Mouse (Mus musculus) kidney, postnatal 0 days (tissue): ENCODE measurements around the gene Capza2. TPM values are rescaled to one million over a fixed set of nuclear protein-coding genes. Genes with fewer than 3 reads are reported as not detected.

Experiments used
- ATAC-seq: fragments of 200-750 bp; cut with Nextera tagmentation; replicated peaks from 2 replicates; pipeline ENCODE4 v1.8.0; 2017; ENCODE audit warnings: low read depth, moderate number of reproducible peaks, moderate TSS enrichment, moderate library complexity; ENCODE audit not compliant: low FRiP score
- DNase-seq: peaks from one replicate; pipeline ENCODE4 v3.0.0-alpha.2; 2016; ENCODE audit warnings: low spot score
- H3K27ac ChIP-seq: fragments of 300-500 bp; sonication (generic); 2 replicates; pipeline ENCODE4 v1.5.1; 2014; ENCODE audit warnings: mild to moderate bottlenecking
- H3K27me3 ChIP-seq: fragments of 300-500 bp; sonication (generic); 2 replicates; pipeline ENCODE4 v1.6.1; 2014; ENCODE audit warnings: low read length, mixed read lengths; ENCODE audit not compliant: insufficient read depth
- H3K36me3 ChIP-seq: fragments of 300-500 bp; sonication (generic); 2 replicates; pipeline ENCODE4 v1.6.1; 2014; ENCODE audit warnings: low read length, mixed read lengths; ENCODE audit not compliant: insufficient read depth
- H3K4me1 ChIP-seq: fragments of 300-500 bp; sonication (generic); replicated peaks from 2 replicates; pipeline ENCODE4 v1.6.1; 2014; ENCODE audit warnings: antibody characterized with exemption, low read length, mixed read lengths; ENCODE audit not compliant: insufficient read depth
- H3K4me2 ChIP-seq: fragments of 300-500 bp; sonication (generic); 2 replicates; pipeline ENCODE4 v1.6.1; 2014; ENCODE audit warnings: mild to moderate bottlenecking, low read length, moderate library complexity, mixed read lengths
- H3K4me3 ChIP-seq: fragments of 300-500 bp; sonication (generic); replicated peaks from 2 replicates; pipeline ENCODE4 v1.5.1; 2014; ENCODE audit warnings: low read depth, low read length
- H3K9ac ChIP-seq: fragments of 300-500 bp; sonication (generic); 2 replicates; pipeline ENCODE4 v1.6.1; 2014; ENCODE audit warnings: low read depth, low read length
- H3K9me3 ChIP-seq: fragments of 300-500 bp; sonication (generic); replicated peaks from 2 replicates; pipeline ENCODE4 v1.6.1; 2016; ENCODE audit warnings: low read length, inconsistent platforms, mixed read lengths
- CTCF ChIP-seq: IDR thresholded peaks from 2 replicates; pipeline ENCODE4 v1.5.1; 2016; ENCODE audit warnings: antibody characterized with exemption, low read depth, mild to moderate bottlenecking, moderate library complexity
- WGBS: fragments of 180-500 bp; shearing (Covaris S2); extraction: QIAGEN DNeasy Blood & Tissue Kit; methylation state at CpG from one replicate; pipeline ENCODE4 v1.1.7; 2014; 5-methylcytosine and 5-hydroxymethylcytosine counted together
- polyA plus RNA-seq: library from polyadenylated mRNA; unstranded; fragments of >200 nt; fragmentation: Nextera tagmentation; extraction: Ambion mirVana; gene quantifications from 2 replicates; pipeline ENCODE4 v1.2.1, GENCODE M21; 2015

Gene Capza2
- polyA plus RNA-seq, 1 experiment from 2014 or later = 218 TPM

DNA sequence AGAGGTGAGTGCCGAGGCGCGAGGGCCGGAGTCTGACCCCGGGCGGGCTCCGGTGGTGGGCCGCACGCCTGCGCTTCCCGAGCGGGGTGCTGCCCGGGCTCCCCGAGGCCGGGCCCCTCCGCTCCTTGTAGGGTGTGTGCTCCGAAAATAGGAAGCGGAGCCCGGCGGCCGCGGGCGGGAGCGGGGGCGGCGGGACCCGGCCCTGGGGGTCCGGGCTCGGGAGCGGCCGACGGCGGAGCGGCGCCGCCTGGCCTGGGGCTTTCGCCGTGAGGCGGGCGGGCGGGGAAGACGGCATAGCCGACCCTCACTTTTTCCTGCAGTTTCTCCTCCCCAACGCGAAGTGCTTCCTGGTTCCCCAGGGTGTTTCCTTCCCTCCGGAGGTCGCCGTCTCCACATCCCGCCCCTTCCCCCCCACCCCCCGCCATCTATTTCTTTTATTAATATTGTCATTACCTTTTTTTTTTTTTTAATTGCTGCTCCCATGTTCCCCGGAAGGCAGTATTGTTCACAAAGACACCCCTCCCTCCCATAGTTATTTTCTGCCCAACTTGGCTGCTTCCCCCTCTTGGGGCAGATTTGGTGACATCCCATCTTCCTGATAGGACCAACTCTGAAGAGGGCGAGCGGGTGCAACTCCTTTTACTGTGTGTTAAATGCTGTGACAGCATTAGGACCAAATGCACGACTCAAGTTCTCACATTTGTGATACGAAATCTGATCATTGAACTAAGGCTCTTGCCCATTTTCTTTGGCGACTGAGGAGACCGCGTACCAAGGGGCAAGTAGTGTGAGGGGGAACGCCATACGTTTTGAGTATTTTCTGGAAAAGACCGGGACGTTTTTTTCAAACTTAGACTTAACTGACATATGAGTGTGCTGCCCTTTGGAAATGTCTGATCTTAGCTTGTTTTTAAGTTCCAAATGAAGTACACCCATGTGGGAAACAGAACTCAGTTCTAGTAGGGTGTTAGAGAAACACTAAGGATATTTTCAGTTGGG is 1.5 kb downstream of the Capza2 start:
- H3K9ac ChIP-seq = peak overlapping the region; percentile 99
- no peaks in the 10 kb centered on the region for H3K36me3 ChIP-seq
- peak overlapping the region; percentile 74 for H3K4me2 ChIP-seq
- H3K9me3 ChIP-seq = no peaks in the 10 kb centered on the region
- peak overlapping the region; percentile 91 for H3K4me3 ChIP-seq
- peak overlapping the region; percentile 98 for H3K27ac ChIP-seq
- no peaks in the 10 kb centered on the region for H3K27me3 ChIP-seq
- ATAC-seq (peak; percentile 87), DNase-seq (peak; percentile 71)
- TF ChIP-seq CTCF = no peak
- H3K4me1 ChIP-seq = 0 out of 2 replicates have a peak, but pooled peaks cover 5% of the 10 kb centered on the region
- WGBS = 2% methylated on average over 49 of the region's 62 CpGs

- ATAC-seq (no peak), DNase-seq (no peak)
- H3K27me3 ChIP-seq = no peaks in the 10 kb centered on the region
- 0 out of 2 replicates have a peak, but pooled peaks cover 5% of the 10 kb centered on the region for H3K4me1 ChIP-seq
- no peaks in the 10 kb centered on the region for H3K36me3 ChIP-seq
- H3K27ac ChIP-seq = no peak overlapping the region
- H3K9me3 ChIP-seq = no peaks in the 10 kb centered on the region
- H3K4me2 ChIP-seq = no peak overlapping the region
- no peak overlapping the region for H3K4me3 ChIP-seq
- 66% methylated on average over 9 of the region's 9 CpGs for WGBS
- no peak overlapping the region for H3K9ac ChIP-seq
- no peak for TF ChIP-seq CTCF
Observed at GRCm38 (mm10) chr6:17640031-17640430, 4.0 kb downstream of the Capza2 start.

- H3K27me3 ChIP-seq = no peaks in the 10 kb centered on the region
- DNase-seq (no peak), ATAC-seq (no peak)
- H3K36me3 ChIP-seq = no peaks in the 10 kb centered on the region
- H3K4me1 ChIP-seq = 0 out of 2 replicates have a peak, but pooled peaks cover 11% of the 10 kb centered on the region
- no peak overlapping the region for H3K9ac ChIP-seq
- H3K9me3 ChIP-seq = no peaks in the 10 kb centered on the region
- TF ChIP-seq CTCF = no peak
- no peak overlapping the region for H3K4me2 ChIP-seq
- 50% methylated on average over 3 of the region's 3 CpGs for WGBS
- no peak overlapping the region for H3K27ac ChIP-seq
- H3K4me3 ChIP-seq = no peak overlapping the region
Observed at GRCm38 (mm10) chr6:17642739-17643138, 6.7 kb downstream of the Capza2 start.

DNA sequence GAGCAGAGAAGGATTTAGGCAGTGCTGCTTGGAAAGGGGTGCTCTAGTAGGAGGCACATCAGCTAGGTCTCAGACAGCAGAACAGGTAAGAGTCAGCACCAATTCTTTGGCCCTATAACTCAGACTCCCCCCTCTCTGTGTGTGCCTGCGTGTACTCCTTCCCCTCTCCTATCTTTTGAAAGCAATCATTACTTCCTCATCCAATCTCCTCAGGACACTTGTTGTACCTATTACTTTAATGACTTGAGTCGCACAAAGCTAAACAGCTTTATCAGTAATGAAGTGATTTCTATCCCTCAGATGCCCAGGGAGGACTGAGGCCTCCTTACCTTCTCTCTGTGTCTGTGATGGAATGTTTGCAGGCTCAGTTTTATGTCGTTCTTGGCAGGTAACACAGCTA is 10.1 kb downstream of the Capza2 start:
- ATAC-seq = no peak
- Histone ChIP-seq H3K9ac (no peak overlapping the region), H3K27me3 (no peaks in the 10 kb centered on the region), H3K9me3 (no peaks in the 10 kb centered on the region), H3K4me1 (0 out of 2 replicates have a peak, but pooled peaks cover 6% of the 10 kb centered on the region), H3K4me2 (no peak overlapping the region), H3K36me3 (peaks cover 7% of the 10 kb centered on the region; the same call in 1 of the 2 replicates), H3K27ac (no peak overlapping the region), H3K4me3 (no peak overlapping the region)
- WGBS = 52% methylated on average over 3 of the region's 3 CpGs
- no peak for DNase-seq
- no peak for TF ChIP-seq CTCF

GRCm38 (mm10) chr6:17652132-17652531 is 16.1 kb downstream of the Capza2 start:
- Histone ChIP-seq H3K9ac (no peak overlapping the region), H3K4me1 (no peaks in the 10 kb centered on the region), H3K36me3 (peaks cover 17% of the 10 kb centered on the region), H3K27me3 (no peaks in the 10 kb centered on the region), H3K4me2 (no peak overlapping the region), H3K9me3 (no peaks in the 10 kb centered on the region), H3K27ac (no peak overlapping the region), H3K4me3 (no peak overlapping the region)
- no peak for DNase-seq
- ATAC-seq = no peak
- no peak for TF ChIP-seq CTCF
- 79% methylated on average over 2 of the region's 2 CpGs for WGBS

DNA sequence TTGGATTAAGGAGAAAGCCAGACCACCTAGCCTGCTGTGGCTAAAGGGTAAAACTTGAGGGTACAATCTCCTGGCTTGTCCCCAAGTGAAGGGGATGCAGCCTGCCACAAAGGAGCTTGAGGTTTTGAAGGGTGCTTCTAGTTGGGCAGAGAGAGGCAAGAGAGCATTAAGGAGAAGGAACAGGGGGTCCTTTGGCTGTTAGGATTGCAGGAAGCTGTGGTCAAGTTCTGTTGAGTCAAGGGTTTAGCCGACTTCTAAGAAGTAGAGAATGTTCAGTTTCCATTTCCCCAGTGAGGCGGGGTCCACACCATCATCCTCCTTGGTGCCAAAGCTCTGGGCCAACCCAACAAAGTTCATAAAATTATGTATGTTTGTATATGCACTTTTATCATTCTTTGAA is 19.0 kb downstream of the Capza2 start:
- Histone ChIP-seq H3K27me3 (no peaks in the 10 kb centered on the region), H3K36me3 (peaks cover 19% of the 10 kb centered on the region; the same call in 1 of the 2 replicates), H3K4me3 (no peak overlapping the region), H3K4me2 (no peak overlapping the region), H3K9ac (no peak overlapping the region), H3K4me1 (no peaks in the 10 kb centered on the region), H3K9me3 (no peaks in the 10 kb centered on the region), H3K27ac (no peak overlapping the region)
- ATAC-seq = no peak
- DNase-seq = no peak
- WGBS = 93% methylated on average over 2 of the region's 2 CpGs
- no peak for TF ChIP-seq CTCF
